11 mouse cellular contexts compared by ENCODE assay signal in genomic region chr8:72589286-72589685, GRCm38 (mm10). TPM values are rescaled to one million over a fixed set of nuclear protein-coding genes. Genes with fewer than 3 reads are reported as not detected.
A peak's percentile ranks its signal among the peaks of the same experiment; 100 is the strongest.
DNase-seq lines count a peak whose midpoint lies in the region; ATAC-seq and TF ChIP-seq lines count a peak whose summit lies in the region.
"Had no signal": no experiment of that assay in that cellular context is flagged by ENCODE, and none has a peak within 500 bp of the region (broad histone marks: within the 10 kb centered on the region; RNA-seq: fewer than 3 reads in every experiment).

No protein-coding gene starts in this region.

- no peak for ATAC-seq in megakaryocyte progenitor cell, adult 5-6 weeks (replicated peaks; ENCODE audit: poor library complexity)
- ATAC-seq: forebrain, embryonic 13.5 days had no signal

- peak overlapping the region; percentile 50 for H3K4me3 ChIP-seq in gastrocnemius, adult 2 months
- H3K4me3 ChIP-seq in layer of hippocampus, adult 2 months = no peak overlapping the region
- H3K4me3 ChIP-seq: forebrain, embryonic 13.5 days; limb, embryonic 12.5 days; neural tube, embryonic 12.5 days had no signal

- H3K27ac ChIP-seq in gastrocnemius, adult 2 months = peak overlapping the region; percentile 99
- H3K27ac ChIP-seq in layer of hippocampus, adult 2 months = peak overlapping the region; percentile 89
- H3K27ac ChIP-seq: forebrain, embryonic 13.5 days; limb, embryonic 12.5 days; neural tube, embryonic 12.5 days had no signal

- DNase-seq in frontal cortex, adult 2 months (ENCODE audit: extremely low spot score in 1 of 2, low spot score in 1 of 2) = peak; percentile 75 to 84
- DNase-seq in gastrocnemius, adult 2 months = peak; percentile 88
- peak; percentile 66 to 83 for DNase-seq in layer of hippocampus, adult 2 months (ENCODE audit: low spot score in 2 of 2)
- peak; percentile 31 for DNase-seq in lung, postnatal 36 days
- no peak for DNase-seq in urinary bladder, postnatal 10 days (ENCODE audit: low spot score)
- no peak for DNase-seq in urinary bladder, adult 18-20 months (ENCODE audit: low spot score in 2 of 2)
- DNase-seq: adrenal gland, postnatal 36 days had no signal

- intact Hi-C loops in gastrocnemius, adult 2 months (cut with DNase I) = no loop called here

- TF ChIP-seq CTCF in gastrocnemius, adult 2 months (IDR thresholded peaks at IDR 0.05) = no peak
- no peak for TF ChIP-seq CTCF in layer of hippocampus, adult 2 months (conservative IDR thresholded peaks at IDR 0.05)

RNA-seq across cellular contexts. Expression of gene Tmem38a, which starts 17.4 kb away (rescaled TPM):
- polyA plus RNA-seq in frontal cortex, adult 2 months (2012; rRNA removed) = 141 TPM in 2 replicates
- 1,000 to 10,000 TPM; 1,184 to 1,285 TPM for total RNA-seq in gastrocnemius, adult 2 months (2021)
- total RNA-seq in layer of hippocampus, adult 2 months (2021) = 100 to 1,000 TPM; 115 to 120 TPM
- 0.42 and 1.1 TPM in 2 replicates for total RNA-seq in megakaryocyte progenitor cell, adult 5-6 weeks (2015)
- 0.58 and 1.6 TPM in 2 replicates for total RNA-seq in megakaryocyte progenitor cell, adult 5-6 weeks (2017)

RNA-seq across cellular contexts. Expression of gene Smim7, which starts 18.4 kb away (rescaled TPM):
- 79.4 and 83.3 TPM in 2 replicates for polyA plus RNA-seq in frontal cortex, adult 2 months (2012; rRNA removed)
- total RNA-seq in gastrocnemius, adult 2 months (2021) = 10 to 100 TPM; 64.8 to 65.9 TPM
- total RNA-seq in layer of hippocampus, adult 2 months (2021) = 100 to 1,000 TPM; 103 to 104 TPM
- total RNA-seq in megakaryocyte progenitor cell, adult 5-6 weeks (2015) = 45.9 and 54.0 TPM in 2 replicates
- total RNA-seq in megakaryocyte progenitor cell, adult 5-6 weeks (2017) = 47.5 and 52.1 TPM in 2 replicates

RNA-seq across cellular contexts. Expression of gene Med26, which starts 41.2 kb away (rescaled TPM):
- polyA plus RNA-seq in frontal cortex, adult 2 months (2012; rRNA removed) = 7.9 and 9.0 TPM in 2 replicates
- 10 to 100 TPM in 1 of 2 experiments, 1 to 10 TPM in 1; 7.0 to 17.2 TPM for total RNA-seq in gastrocnemius, adult 2 months (2021)
- total RNA-seq in layer of hippocampus, adult 2 months (2021) = 10 to 100 TPM; 10.5 to 10.6 TPM
- total RNA-seq in megakaryocyte progenitor cell, adult 5-6 weeks (2015) = 10.0 and 12.0 TPM in 2 replicates
- total RNA-seq in megakaryocyte progenitor cell, adult 5-6 weeks (2017) = 8.6 and 9.9 TPM in 2 replicates

RNA-seq across cellular contexts. Expression of gene Nwd1, which starts 57.2 kb away (rescaled TPM):
- polyA plus RNA-seq in frontal cortex, adult 2 months (2012; rRNA removed) = 23.8 and 26.4 TPM in 2 replicates
- 1 to 10 TPM; 1.2 to 2.0 TPM for total RNA-seq in gastrocnemius, adult 2 months (2021)
- 10 to 100 TPM; 51.1 to 52.1 TPM for total RNA-seq in layer of hippocampus, adult 2 months (2021)
- 3.1 and 4.7 TPM in 2 replicates for total RNA-seq in megakaryocyte progenitor cell, adult 5-6 weeks (2015)
- 4.0 and 5.4 TPM in 2 replicates for total RNA-seq in megakaryocyte progenitor cell, adult 5-6 weeks (2017)
- polyA plus RNA-seq: limb, embryonic 12.5 days had no signal

Comparison
In these comparisons a context has a peak if more than half of its experiments do, and no peak if none do; other contexts are left out.
1. DNase-seq: peak in frontal cortex, adult 2 months (2 of 2), gastrocnemius, adult 2 months (single experiment), layer of hippocampus, adult 2 months (2 of 2) and lung, postnatal 36 days (single experiment); none in urinary bladder, postnatal 10 days (single experiment) and urinary bladder, adult 18-20 months (0 of 2).
2. RNA of gene Tmem38a, which starts 17.4 kb away (total RNA-seq): 1,184 to 1,285 TPM in gastrocnemius, adult 2 months and 115 to 120 TPM in layer of hippocampus, adult 2 months; 0.42 to 1.6 TPM in megakaryocyte progenitor cell, adult 5-6 weeks; every median in the first group is over 10 times any median in the second.